Mouse (Mus musculus): Measurements from ENCODE around the gene Ddx39b.

GRCm38 (mm10) chr17:35276304-35276864 lies 34.8 kb downstream of the Ddx39b start:
- no peak for TF ChIP-seq GATA1 (IDR thresholded peaks at IDR 0.05; ENCODE audit: low read length)
- TF ChIP-seq TAL1 (IDR thresholded peaks at IDR 0.05; ENCODE audit: low read length): no peak
